ENCODE assay signal across 7 mouse cellular contexts in the genomic region with DNA sequence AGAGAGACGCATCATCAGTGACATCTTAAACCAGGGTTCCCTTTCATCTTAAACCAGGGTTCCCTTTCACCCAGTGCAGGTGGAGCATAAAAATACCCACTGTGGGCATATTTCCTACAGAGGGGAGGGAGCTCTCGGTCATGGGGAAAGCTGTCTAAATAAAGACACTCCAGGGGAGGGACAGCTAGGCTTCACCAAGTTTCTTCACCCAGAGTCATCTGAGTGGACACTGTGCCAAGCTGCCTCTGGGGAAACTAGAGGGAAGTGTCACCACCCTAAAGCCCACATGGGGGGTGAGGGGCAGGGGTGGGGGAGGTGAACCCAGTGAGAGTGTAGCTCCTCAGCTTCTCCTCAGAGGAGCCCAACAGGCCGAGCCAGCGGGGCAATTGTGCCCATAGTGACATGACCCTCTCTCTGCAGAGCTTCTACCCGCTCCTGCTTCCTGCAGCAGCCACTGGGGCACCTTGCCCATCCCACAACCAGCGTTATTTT. TPM values are rescaled to one million over a fixed set of nuclear protein-coding genes. Genes with fewer than 3 reads are reported as not detected.
A peak's percentile ranks its signal among the peaks of the same experiment; 100 is the strongest.
DNase-seq lines count a peak whose midpoint lies in the region; ATAC-seq and TF ChIP-seq lines count a peak whose summit lies in the region.

No protein-coding gene starts in this region.

- H3K27me3 ChIP-seq in intestine, embryonic 16.5 days (replicated peaks; ENCODE audit: control insufficient read depth, insufficient read depth, low read length), result no peaks in the 10 kb centered on the region
- H3K27me3 ChIP-seq in midbrain, postnatal 0 days (ENCODE audit: insufficient read depth, low read length), result no peaks in the 10 kb centered on the region

- 6% methylated on average over 6 of the region's 6 CpGs for WGBS in bone marrow, adult 2 months
- 57% methylated on average over 6 of the region's 6 CpGs for WGBS in intestine, embryonic 16.5 days
- 45% methylated on average over 6 of the region's 6 CpGs for WGBS in midbrain, postnatal 0 days

- peak; percentile 60 for DNase-seq in 416B (ENCODE audit: low read depth)
- DNase-seq in heart, adult 18-20 months, result peak; percentile 82 to 84
- no peak for DNase-seq in midbrain, postnatal 0 days (ENCODE audit: low spot score)
- no peak for DNase-seq in left cerebral cortex, postnatal 4 days

- intact Hi-C loops in left cerebral cortex, postnatal 4 days (cut with DNase I), result no loop called here

- H3K4me3 ChIP-seq in bone marrow, adult 2 months (replicated peaks; ENCODE audit: control insufficient read depth, low read depth, low read length), result no peak overlapping the region
- H3K4me3 ChIP-seq in intestine, embryonic 16.5 days (ENCODE audit: low read length), result no peak overlapping the region
- no peak overlapping the region for H3K4me3 ChIP-seq in midbrain, postnatal 0 days (ENCODE audit: low read depth, low read length)

- TF ChIP-seq POLR2A in bone marrow, adult 2 months (IDR thresholded peaks at IDR 0.05; ENCODE audit: borderline replicate concordance, control insufficient read depth, low read depth, low read length), result peak; percentile 21; the same call in 1 of the 2 replicates

- H3K4me1 ChIP-seq in bone marrow, adult 2 months (ENCODE audit: control insufficient read depth, insufficient read depth, low read length), result peaks cover 16% of the 10 kb centered on the region
- H3K4me1 ChIP-seq in intestine, embryonic 16.5 days (ENCODE audit: control insufficient read depth, insufficient read depth, low read length), result peaks cover 19% of the 10 kb centered on the region; the same call in 1 of the 2 replicates
- peaks cover 15% of the 10 kb centered on the region; the same call in 1 of the 2 replicates for H3K4me1 ChIP-seq in midbrain, postnatal 0 days (ENCODE audit: insufficient read depth, low read length)

- 0 out of 2 replicates have a peak overlapping the region, but pooled peaks have one; percentile 6 for H3K9ac ChIP-seq in intestine, embryonic 16.5 days (ENCODE audit: low read depth, low read length)
- no peak overlapping the region for H3K9ac ChIP-seq in midbrain, postnatal 0 days (replicated peaks; ENCODE audit: low read length, poor library complexity, severe bottlenecking)

- 0 out of 2 replicates have a peak, but pooled peaks cover 3% of the 10 kb centered on the region for H3K9me3 ChIP-seq in intestine, embryonic 16.5 days (ENCODE audit: control insufficient read depth, low read length)
- no peaks in the 10 kb centered on the region for H3K9me3 ChIP-seq in midbrain, postnatal 0 days (ENCODE audit: low read length)

- TF ChIP-seq CTCF in bone marrow, adult 2 months (IDR thresholded peaks at IDR 0.05; ENCODE audit: control insufficient read depth, insufficient read depth, low read length), result no peak
- TF ChIP-seq CTCF in midbrain, postnatal 0 days (IDR thresholded peaks at IDR 0.05), result no peak

- no peak overlapping the region for H3K4me2 ChIP-seq in intestine, embryonic 16.5 days (ENCODE audit: low read depth, low read length)
- no peak overlapping the region for H3K4me2 ChIP-seq in midbrain, postnatal 0 days (ENCODE audit: low read depth, low read length, poor library complexity, severe bottlenecking)

- peak; percentile 31 for ATAC-seq in intestine, embryonic 16.5 days
- ATAC-seq in midbrain, postnatal 0 days (ENCODE audit: low FRiP score), result no peak
- no peak for ATAC-seq in erythroblast, adult 5-6 weeks (replicated peaks; ENCODE audit: low FRiP score, poor library complexity, severe bottlenecking)

- no peaks in the 10 kb centered on the region for H3K36me3 ChIP-seq in intestine, embryonic 16.5 days (ENCODE audit: control insufficient read depth, insufficient read depth, low read length)
- no peaks in the 10 kb centered on the region for H3K36me3 ChIP-seq in midbrain, postnatal 0 days (ENCODE audit: insufficient read depth, low read length)

- H3K27ac ChIP-seq in bone marrow, adult 2 months (ENCODE audit: control insufficient read depth, insufficient read depth, low read depth, low read length, poor library complexity), result peak overlapping the region; percentile 76
- peak overlapping the region; percentile 83 for H3K27ac ChIP-seq in intestine, embryonic 16.5 days (ENCODE audit: low read length)
- H3K27ac ChIP-seq in midbrain, postnatal 0 days (ENCODE audit: low read depth, low read length), result peak overlapping the region; percentile 52; the same call in 1 of the 2 replicates

RNA-seq across cellular contexts. Expression of gene Irf2bp2, which starts 27.8 kb away (rescaled TPM):
- 21.3 and 35.8 TPM in 2 replicates for polyA plus RNA-seq in bone marrow, adult 2 months (2011; ENCODE audit: insufficient read depth, insufficient read length, low replicate concordance, missing spikeins)
- total RNA-seq in heart, adult 18-20 months (2021), result 100 to 1,000 TPM; 101 to 128 TPM
- polyA plus RNA-seq in intestine, embryonic 16.5 days (2015; fragmentation: Nextera tagmentation; extraction: Ambion mirVana), result 11.5 and 11.9 TPM in 2 replicates
- total RNA-seq in midbrain, postnatal 0 days (2014; rRNA removed), result 81.3 and 88.2 TPM in 2 replicates
- 8.0 and 9.2 TPM in 2 replicates for polyA plus RNA-seq in midbrain, postnatal 0 days (2015; fragmentation: Nextera tagmentation; extraction: Ambion mirVana)
- 21.3 and 34.7 TPM in 2 replicates for total RNA-seq in erythroblast, adult 5-6 weeks (2015; ENCODE audit: low replicate concordance)
- total RNA-seq in erythroblast, adult 5-6 weeks (2017; ENCODE audit: low replicate concordance), result 19.5 and 25.1 TPM in 2 replicates
- 10 to 100 TPM; 52.6 to 53.0 TPM for total RNA-seq in left cerebral cortex, postnatal 4 days (2021)

Comparison
In these comparisons a context has a peak if more than half of its experiments do, and no peak if none do; other contexts are left out.
1. DNase-seq: peak in 416B (single experiment) and heart, adult 18-20 months (2 of 2); none in midbrain, postnatal 0 days (single experiment) and left cerebral cortex, postnatal 4 days (single experiment).
2. Peak in every context shown above with its lines, with median percentiles within 50 percentile points of each other: H3K27ac ChIP-seq.